Mouse (Mus musculus) cerebellum, adult 2 months (tissue): ENCODE results near the gene Insrr.

Source experiments
- CTCF ChIP-seq: fragments of 200-500 bp; IDR thresholded peaks from 2 replicates; pipeline ENCODE4 v1.5.1; 2011; ENCODE audit warnings: low read depth, mild to moderate bottlenecking, control low read depth, low read length, moderate library complexity, borderline replicate concordance; ENCODE audit not compliant: insufficient read depth
- POLR2A ChIP-seq: fragments of 200-500 bp; IDR thresholded peaks from 2 replicates; pipeline ENCODE4 v1.6.1; 2011; ENCODE audit warnings: low read length, control low read depth, borderline replicate concordance; ENCODE audit not compliant: insufficient read depth

GRCm38 (mm10) chr3:87812873-87813272 lies 16.1 kb downstream of the Insrr start:
- TF ChIP-seq POLR2A (no peak), CTCF (no peak)
